Mouse (Mus musculus): ENCODE measurements around the gene Wdr90.
A peak's percentile ranks its signal among the peaks of the same experiment; 100 is the strongest.
"Not testable (repeated sequence)": the region's sequence is repeated elsewhere in the genome, so short reads cannot be mapped to it uniquely, and the experiment has no call there.

Gene Wdr90

DNA sequence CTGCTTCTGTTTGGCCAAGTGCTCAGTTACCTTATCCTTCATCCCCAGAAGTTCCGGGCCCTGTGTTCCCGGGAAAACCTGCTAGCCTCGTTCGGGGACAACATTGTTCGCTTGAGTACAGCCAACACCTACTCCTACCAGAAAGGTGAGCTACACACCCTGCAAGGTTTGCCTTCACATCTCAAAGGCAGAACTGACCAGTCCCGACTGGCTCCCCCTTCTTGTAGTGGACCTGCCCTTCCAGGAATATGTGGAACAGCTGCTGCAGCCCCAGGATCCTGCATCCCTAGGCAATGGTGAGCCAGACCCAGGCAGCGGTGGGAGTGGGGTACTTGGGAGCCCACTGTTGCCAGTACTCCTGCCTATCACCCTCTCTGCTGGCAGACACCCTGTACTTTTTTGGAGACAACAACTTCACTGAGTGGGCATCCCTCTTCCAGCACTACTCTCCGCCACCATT is 31.7 kb downstream of the Wdr90 start:
- peak; percentile 59 for DNase-seq

DNA sequence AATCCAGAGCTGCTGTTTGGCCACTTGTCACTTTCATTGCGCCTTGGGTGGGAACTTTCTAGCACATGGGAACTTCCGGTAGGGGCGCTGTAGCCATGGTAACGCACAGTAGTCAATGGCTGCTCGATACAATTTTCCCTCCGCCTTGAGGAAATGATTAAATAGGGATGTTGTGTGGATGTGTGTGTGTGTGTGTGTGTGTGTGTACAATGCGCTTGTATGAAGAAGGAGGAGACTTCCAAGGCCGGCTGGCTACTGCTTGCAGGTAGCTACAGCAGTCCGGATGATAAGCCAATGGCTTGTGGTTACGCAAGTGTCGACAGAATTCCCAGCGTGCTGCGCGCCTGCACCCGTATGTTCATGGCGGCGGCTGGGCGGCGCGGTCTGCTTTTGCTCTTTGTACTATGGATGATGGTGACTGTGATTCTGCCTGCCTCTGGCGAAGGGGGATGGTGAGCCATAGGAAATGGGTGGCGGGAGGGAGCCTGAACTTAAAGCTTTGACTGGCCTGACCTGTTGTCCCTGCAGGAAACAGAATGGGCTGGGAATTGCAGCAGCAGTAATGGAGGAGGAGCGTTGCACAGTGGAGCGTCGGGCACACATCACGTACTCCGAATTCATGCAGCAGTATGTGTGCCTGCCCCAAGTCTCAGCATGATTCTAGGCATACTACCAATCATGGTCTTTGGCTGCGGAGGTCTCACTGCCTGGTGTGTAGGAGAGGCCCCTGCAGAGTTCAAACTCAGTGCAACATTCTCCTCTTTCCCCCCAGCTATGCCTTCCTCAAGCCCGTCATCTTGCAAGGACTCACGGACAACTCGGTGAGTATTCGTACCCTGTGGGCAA is 32.4 kb downstream of the Wdr90 start, which contains the start of gene Jmjd8:
Gene Jmjd8 (plus strand): TSS at position 156 of the 846 bp plus-strand sequence.
- peak; percentile 80 for DNase-seq

DNA sequence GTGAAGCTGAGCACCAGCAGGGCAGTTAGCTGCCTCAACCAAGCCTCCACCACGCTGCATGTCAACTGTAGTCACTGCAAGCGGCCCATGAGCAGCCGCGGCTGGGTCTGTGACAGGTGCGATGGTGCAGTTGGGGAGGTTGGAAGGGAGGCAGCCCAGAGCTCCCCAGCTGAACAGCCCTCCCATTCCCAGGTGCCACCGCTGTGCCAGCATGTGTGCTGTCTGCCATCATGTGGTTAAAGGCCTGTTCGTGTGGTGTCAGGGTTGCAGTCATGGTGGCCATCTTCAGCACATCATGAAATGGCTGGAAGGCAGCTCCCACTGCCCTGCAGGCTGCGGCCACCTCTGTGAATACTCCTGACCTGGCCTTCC is 33.1 kb downstream of the Wdr90 start:
- peak; percentile 70 for DNase-seq

DNA sequence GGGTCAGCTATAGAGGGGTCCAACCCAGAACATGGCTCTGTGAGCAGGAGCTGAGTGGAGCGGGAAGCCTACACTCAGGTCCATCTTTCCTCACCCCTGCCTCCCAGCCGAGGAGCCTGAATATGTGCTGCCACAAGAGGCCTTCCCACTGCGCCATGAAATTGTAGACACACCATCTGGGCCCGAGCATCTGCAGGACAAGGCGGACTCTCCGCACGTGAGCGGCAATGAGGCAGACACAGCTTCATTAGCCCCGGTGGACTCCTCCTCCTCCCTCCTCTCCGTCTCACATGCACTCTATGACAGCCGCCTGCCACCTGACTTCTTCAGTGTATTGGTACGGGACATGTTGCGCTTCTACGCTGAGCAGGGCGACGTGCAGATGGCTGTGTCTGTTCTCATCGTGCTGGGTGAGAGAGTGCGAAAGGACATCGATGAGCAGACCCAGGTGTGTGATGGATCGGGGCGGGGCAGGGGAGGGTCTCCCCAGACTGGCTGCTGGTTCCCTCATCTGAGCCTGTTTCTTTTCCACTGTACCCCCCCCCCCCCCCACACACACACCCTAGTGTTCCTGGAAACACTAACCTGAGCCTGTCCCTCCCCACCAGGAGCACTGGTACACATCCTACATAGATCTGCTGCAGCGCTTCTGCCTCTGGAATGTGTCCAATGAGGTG is 33.6 kb downstream of the Wdr90 start:
- peak; percentile 64 for DNase-seq

DNA sequence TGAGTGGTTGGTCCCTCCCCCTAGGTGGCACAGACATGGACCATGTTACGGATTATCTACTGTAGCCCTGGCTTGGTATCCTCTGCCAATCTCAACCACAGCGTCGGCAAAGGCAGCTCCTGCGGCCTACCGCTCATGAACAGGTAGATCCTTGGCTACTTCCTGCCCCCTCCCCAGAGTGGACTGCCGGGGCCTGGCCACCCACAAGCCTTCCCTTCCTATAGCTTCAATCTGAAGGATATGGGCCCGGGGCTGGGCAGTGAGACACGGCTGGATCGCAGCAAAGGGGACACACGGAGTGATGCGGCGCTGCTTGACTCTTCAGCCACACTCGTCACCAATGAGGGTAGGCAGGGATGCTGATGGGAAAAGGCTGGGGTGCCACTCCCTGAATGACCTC is 34.3 kb downstream of the Wdr90 start:
- peak; percentile 52 for DNase-seq

DNA sequence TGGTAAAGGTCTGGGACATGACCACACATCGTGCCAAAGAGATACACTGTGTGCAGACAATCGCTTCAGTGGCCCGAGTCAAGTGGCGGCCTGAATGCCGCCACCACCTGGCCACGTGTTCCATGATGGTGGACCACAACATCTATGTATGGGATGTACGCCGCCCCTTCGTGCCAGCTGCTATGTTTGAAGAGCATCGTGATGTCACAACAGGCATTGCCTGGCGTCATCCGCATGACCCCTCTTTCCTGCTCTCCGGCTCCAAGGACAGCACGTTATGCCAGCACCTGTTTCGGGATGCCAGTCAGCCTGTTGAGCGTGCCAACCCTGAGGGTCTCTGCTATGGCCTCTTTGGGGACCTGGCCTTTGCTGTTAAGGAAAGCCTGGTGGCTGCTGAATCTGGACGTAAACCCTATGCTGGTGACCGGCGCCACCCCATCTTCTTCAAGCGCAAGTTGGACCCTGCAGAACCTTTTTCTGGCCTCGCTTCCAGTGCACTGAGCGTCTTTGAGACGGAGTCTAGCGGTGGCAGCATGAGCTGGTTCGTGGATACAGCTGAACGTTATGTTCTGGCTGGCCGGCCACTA is 35.2 kb downstream of the Wdr90 start:
- DNase-seq, result peak; percentile 58

DNA sequence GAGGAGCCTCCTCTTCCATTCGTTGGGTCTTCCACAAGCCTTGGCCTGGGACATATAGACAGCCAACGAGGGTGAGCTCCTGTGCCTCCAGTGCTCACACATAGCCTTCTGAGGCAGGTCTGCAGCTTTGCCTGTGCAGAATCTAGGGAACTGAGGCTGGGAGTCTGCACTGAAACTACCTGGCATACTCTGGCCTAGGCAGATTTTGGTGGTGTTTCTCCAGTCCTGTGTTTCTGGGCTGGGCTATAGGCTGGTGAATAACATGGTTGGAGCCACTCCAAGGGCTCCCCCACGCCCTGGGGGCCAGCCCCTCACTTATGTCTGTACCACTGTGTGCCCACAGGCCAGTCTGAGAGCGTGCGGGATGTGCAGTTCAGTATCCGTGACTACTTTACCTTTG is 36.0 kb downstream of the Wdr90 start:
- peak; percentile 51 for DNase-seq

DNA sequence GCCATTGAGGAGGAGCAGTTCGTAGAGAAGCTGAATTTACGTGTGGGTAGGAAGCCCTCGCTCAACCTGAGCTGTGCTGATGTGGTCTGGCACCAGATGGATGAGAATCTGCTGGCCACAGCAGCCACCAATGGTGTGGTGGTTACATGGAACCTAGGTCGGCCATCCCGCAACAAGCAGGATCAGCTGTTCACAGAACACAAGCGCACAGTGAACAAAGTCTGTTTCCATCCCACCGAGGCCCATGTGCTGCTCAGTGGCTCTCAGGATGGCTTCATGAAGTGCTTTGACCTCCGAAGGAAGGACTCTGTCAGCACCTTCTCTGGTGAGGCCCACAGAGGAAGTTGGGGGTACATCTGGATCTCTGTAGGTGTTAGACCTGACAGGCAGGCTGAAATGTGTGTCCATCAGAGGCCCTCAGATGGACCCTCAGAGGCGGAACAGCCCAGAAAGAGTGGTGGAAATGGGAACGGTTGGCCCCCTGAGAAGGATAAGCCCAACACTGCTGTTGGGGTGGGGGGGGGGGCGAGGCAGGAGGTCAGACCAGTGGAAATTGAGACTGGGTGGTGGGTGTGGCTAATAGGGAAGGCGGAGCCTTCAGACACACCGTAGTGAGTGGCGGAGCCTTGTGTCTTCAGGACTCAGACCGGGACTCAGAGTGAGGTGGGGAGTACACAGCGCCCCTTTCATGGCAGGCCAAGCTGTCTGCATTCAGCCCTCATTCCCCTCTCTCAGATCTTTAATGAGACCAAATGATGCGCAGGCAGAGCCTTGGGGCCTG is 36.7 kb downstream of the Wdr90 start:
- DNase-seq, result peak; percentile 44

DNA sequence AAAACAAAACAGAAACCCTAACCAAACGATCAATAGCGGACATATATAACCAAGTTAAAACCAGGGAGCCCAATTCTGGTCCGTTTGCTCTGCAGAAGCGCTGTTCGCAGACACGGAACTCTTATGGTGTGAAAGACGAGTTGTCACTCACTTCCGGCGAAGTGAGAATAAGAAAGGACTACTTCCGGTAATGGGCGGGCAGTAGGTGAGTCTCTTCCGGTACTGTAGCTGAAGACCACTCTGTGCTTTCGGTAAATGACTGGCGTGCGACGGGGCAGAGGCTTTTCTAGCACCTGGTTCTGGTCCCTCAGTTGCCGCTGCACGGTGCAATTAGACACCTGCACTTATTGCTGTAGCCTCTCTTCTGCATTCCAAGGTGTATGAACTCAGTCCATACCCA is 37.8 kb downstream of the Wdr90 start, which contains the start of gene Wdr24:
Gene Wdr24 (plus strand): TSS at position 176 of the 400 bp plus-strand sequence.
- peak; percentile 80 for DNase-seq

DNA sequence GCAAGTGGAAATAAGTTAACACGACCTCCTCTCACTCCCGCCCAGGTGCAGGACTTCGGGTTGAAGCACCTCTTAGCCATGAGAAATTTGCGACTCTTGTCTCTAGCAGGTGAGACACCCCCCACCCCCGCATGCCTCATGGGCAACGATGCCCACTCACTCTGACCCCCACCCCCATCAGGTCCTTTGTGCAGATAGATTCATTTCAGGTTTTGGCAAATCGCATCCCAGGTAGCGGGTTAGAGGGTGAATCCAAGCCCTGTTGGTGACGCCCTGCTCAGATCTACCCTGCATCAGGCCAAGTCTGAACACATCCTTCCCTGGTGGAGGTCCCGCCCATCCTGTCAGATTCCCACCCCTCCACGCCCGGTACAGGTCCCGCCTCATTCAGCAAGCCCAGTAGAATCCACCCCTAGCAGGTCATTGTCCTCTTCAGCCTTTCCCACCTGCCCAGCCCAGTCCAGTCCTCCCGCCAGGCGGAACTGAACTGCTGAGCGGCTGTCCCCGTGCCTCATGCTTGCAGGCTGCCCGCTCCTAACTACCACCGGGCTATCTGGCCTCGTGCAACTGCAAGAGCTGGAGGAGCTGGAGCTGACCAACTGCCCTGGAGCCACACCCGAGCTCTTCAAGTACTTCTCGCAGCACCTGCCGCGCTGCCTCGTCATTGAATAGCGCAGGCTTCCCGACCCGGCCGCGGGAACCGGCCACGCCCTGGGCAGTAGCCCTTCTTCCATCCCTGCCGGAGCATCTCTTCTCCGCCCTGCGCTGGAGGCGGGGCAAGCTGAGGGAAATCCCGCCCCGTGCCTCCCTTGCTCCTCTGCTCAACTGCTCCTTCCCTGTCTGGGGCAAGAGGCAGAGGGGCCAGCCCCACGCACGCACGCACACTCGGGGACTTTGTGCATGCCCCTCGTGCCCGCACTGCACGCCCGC is 42.2 kb downstream of the Wdr90 start:
- DNase-seq, result no peak

DNA sequence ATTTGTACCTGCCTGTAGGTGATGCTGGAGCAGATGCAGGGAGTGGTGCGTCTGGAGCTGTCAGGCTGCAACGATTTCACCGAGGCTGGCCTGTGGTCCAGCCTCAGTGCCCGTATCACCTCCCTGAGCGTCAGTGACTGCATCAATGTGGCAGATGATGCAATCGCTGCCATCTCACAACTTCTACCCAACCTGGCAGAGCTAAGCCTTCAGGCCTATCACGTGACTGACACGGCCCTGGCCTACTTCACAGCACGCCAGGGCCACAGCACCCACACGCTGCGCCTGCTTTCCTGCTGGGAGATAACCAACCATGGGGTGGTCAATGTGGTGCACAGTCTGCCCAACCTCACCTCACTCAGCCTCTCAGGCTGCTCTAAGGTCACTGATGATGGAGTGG is 43.6 kb downstream of the Wdr90 start:
- DNase-seq, result no peak

DNA sequence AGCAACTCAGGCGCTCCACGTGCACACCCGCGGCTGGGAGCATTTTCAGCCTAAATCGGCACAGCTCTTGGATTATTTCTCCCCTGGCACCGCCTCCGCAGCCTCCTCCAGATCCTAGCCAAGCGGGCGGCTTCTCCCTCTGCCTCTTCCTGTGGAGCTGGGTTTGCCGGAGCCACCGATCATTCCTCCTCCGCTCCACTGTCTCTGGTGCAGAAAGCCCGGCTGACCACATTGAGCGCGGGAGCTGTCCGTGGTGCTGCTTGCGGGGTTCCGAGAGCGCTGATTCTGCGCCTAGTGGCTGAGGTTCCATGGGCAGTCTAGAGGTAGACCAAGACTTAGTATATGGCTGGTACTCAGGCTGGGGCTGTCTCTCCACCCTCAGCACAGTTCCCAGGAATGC is 47.8 kb downstream of the Wdr90 start:
- no peak for DNase-seq

DNA sequence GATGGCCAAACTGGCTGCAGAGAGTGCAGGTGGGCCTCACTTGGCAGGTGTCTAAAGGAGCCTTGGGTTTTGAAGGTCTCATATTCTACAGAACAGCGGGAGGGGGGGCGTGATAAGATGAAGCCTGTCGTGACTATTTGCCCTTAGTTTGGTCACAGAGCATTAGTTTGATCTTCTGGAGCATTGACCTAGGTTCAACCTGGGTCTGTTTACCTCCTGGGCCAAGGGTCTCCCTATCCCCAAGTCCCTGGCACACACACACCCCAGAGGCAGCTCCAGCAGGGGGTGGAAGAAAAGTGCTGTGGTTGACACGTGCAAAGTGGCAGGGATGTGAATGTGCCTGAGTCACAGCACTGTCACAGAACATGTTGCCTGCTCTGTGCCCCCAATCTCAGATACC is 50.4 kb downstream of the Wdr90 start:
- DNase-seq, result no peak

DNA sequence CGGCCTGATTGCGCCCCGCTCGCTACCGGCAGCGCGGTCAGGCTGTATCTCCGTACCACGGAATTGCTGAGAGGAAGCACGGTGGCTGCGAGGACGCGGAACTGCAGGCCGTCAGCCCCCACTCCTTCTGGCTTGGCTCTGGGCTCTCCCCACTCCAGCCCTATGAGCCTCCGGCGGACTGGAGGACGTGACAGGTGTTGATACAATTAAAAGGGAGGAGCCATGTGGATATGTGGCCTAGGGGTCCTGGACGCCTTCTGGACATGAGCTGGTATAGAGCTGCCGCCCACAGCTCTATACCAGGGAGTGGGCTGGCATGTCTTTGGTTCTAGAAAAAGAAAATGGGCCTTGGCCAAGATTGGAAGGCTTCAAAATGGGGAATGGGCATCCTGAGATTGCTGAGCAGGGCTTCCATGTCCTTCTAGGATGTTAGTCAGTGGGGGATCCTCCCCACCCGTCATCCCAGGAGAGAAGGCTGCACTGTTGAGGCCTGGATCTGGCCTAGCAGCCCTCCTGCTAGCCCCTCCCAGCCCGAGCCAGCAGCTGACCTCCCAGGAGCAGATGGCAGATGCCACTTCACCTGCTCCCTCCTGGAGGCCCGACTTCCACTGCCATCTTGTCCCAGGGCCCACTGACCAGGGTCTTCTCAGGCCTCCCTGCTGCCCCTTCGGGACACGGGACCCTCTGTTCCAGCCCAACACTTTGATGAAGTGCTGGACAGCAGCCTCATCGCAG is 51.5 kb downstream of the Wdr90 start:
- peak; percentile 89 for DNase-seq

DNA sequence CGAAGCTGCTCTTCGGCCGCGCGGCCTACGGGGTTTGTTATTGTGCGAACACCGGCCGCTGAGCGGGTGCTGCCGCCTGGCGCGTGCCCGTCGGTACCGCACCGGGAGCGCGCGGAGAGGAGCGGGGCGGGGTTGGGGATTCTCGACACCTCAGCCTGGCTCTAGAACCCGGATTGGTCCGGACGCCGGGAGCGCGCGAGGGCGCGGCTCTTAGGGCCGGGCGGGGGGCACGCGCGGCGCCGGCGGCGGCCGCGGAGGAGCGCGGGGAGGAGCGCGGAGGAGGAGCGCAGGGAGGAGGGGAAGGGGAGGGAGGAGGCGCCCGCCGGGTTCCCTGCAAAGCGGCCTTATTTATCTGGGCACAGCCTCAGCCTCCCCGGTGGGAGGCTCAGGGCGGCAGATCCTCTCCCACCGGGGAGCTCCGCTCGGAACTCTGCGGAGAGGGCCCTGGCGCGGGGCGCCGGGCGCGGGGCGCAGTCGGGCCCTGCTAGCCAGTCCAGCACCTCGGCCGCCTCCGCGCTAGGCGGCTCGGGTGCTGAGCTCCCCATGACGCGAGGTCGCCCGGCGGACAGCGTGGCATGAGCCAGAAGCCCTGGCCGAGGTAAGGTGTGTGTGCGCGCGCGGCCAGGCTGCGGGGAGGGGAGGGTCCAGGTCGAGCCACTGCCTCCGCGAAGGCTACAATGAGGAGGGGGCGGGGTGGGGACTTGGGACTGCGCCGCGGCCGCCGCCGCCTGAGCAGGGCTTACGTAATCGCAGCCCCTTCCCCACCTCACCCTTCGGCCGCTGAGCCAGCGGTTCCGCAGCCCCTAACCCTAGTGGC is 52.3 kb downstream of the Wdr90 start, which contains the start of gene Fbxl16:
Gene Fbxl16 (plus strand): TSS at position 297 of the 817 bp plus-strand sequence.
- DNase-seq, result peak; percentile 97

DNA sequence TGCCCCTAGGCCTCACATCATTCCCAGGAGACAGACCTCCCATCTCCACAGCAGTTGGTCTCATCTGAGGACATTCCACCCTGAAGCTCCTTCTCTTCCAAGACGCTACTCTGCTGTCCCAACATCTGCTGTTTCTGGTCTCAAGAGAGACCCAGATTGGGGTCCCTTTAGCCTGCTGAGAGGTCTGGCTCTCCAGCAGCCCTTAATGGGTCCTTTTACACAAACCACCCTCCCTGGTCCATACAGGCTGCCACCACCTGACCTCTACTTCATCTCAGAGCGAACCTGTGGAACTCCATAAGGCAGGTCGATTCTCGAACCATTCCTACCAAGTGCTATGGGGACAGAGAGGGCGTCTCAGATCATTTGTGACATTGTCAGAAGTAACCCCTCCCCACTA is 53.3 kb downstream of the Wdr90 start:
- DNase-seq, result no peak

DNA sequence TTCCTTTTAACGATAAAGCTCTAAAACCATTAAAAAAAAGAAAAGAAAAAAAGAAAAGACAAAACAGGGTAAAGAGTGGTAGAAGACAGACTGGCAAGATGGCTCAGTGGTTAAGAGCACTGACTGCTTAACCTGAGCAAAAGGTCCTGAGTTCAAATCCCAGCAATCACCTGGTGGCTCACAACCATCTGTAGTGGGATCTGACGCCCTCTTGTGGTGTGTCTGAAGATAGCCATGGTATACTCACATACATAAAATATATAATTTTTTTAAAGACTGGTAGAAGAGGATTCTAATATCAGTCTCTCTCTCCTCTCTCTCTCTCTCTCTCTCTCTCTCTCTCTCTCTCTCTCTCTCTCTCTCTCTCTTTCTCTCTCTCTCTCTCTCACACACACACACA is 53.8 kb downstream of the Wdr90 start:
- DNase-seq, result not testable (repeated sequence)

DNA sequence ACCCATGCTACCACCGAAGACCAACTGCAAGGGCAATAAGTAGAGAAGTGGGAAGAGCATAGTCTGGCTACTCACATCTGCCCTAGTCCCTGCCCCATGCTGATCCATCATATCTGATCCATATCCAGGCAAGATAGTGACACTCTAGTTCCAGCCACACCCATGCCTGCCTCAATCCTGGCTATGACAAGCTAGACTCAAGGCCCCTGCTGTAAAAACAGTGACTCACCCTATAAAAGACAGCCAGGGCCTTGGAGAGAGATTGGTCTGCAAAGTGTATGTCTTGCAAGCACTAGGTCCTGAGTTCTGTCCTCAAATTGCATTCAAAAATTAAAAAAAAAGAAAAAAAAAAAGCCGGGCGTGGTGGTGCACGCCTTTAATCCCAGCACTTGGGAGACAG is 54.8 kb downstream of the Wdr90 start:
- no peak for DNase-seq

DNA sequence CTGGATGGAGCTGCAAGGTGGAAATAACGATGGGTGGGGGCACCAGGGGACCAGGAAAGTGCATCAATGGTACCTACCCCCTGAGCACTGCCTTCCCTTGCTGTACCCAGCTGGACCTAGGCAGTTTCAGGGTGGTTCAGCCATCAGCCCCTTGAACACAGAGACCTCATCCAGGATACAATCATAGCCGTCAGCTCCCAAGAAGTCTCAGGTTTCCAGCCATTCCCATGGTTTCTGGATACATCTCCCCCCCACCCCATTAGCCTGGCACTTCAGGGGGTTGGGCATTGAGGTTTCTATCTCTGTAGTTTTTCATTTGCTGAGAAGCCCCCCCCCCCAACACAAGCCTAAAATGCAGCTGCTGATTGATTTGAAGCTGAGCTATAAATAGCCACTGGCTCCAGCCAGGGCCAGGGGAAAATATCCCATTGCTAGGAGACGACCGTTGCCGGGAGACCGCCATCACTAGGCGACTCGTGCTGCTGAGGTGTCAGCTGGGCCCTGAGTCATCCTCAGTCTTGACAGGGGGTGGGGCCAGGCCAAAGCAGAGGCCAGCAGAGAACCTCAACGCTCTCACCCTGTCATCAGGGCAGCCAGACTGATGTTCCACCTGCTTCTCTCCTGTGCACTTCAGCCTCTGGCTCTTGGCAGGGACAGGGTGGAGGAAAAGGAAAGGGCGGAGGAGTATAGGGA is 58.3 kb downstream of the Wdr90 start:
- DNase-seq, result no peak

Measured in cerebellum, adult 11-12 months (tissue).